Mouse (Mus musculus) ES-Bruce4 (cell line): Measurements from ENCODE around the gene Ncor2. TPM values are rescaled to one million over a fixed set of nuclear protein-coding genes. Genes with fewer than 3 reads are reported as not detected.

Experiments used
- H3K27ac ChIP-seq: 2 replicates; pipeline ENCODE4 v1.5.1; 2012; ENCODE audit warnings: low read length, inconsistent platforms; ENCODE audit not compliant: insufficient read depth
- H3K27me3 ChIP-seq: 2 replicates; pipeline ENCODE4 v1.6.1; 2012; ENCODE audit warnings: mild to moderate bottlenecking, low read length, inconsistent platforms; ENCODE audit not compliant: control insufficient read depth, poor library complexity, insufficient read depth, severe bottlenecking
- H3K36me3 ChIP-seq: 2 replicates; pipeline ENCODE4 v1.6.1; 2012; ENCODE audit warnings: inconsistent platforms, mild to moderate bottlenecking, low read length, moderate library complexity; ENCODE audit not compliant: control insufficient read depth, poor library complexity, insufficient read depth, severe bottlenecking
- H3K4me1 ChIP-seq: one replicate; pipeline ENCODE4 v1.8.1; 2011; ENCODE audit warnings: low read length; ENCODE audit not compliant: control insufficient read depth, insufficient read depth
- H3K4me3 ChIP-seq: 2 replicates; pipeline ENCODE4 v1.5.1; 2011; ENCODE audit warnings: low read depth, mild to moderate bottlenecking, low read length
- H3K9ac ChIP-seq: 2 replicates; pipeline ENCODE4 v1.6.1; 2012; ENCODE audit warnings: low read depth, mild to moderate bottlenecking, inconsistent platforms; ENCODE audit not compliant: poor library complexity, severe bottlenecking
- H3K9me3 ChIP-seq: replicated peaks from 2 replicates; pipeline ENCODE4 v1.6.1; 2012; ENCODE audit warnings: mild to moderate bottlenecking, low read length, inconsistent platforms; ENCODE audit not compliant: control insufficient read depth, poor library complexity, insufficient read depth, severe bottlenecking
- CTCF ChIP-seq: IDR thresholded peaks from one replicate; pipeline ENCODE4 v1.8.1; 2011; ENCODE audit warnings: low read depth, low read length
- EP300 ChIP-seq: IDR thresholded peaks from 2 replicates; pipeline ENCODE4 v1.6.1; 2011; ENCODE audit warnings: low read depth, low read length; ENCODE audit not compliant: insufficient read depth
- POLR2A ChIP-seq: IDR thresholded peaks from one replicate; pipeline ENCODE4 v1.8.1; 2011; ENCODE audit warnings: low read length; ENCODE audit not compliant: insufficient read depth
- polyA plus RNA-seq: library from polyadenylated mRNA; stranded (reverse); fragments of >200 nt; gene quantifications from 2 replicates; pipeline ENCODE4 v1.2.4, GENCODE M21; 2011; ENCODE audit warnings: low read depth; ENCODE audit not compliant: missing spikeins, insufficient read depth, insufficient read length

Ncor2 gene
- polyA plus RNA-seq, 1 experiment, result 57.5 TPM

GRCm38 (mm10) chr5:125178171-125179006 is 630 bp downstream of the Ncor2 start:
- no peak for TF ChIP-seq EP300
- TF ChIP-seq POLR2A, result no peak
- TF ChIP-seq CTCF, result no peak
- no peaks in the 10 kb centered on the region for H3K9me3 ChIP-seq
- H3K4me3 ChIP-seq, result peak overlapping the region; percentile 85
- no peaks in the 10 kb centered on the region for H3K36me3 ChIP-seq
- H3K4me1 ChIP-seq, result peaks cover 9% of the 10 kb centered on the region
- H3K27me3 ChIP-seq, result no peaks in the 10 kb centered on the region
- H3K9ac ChIP-seq, result peak overlapping the region; percentile 90
- H3K27ac ChIP-seq, result no peak overlapping the region

DNA sequence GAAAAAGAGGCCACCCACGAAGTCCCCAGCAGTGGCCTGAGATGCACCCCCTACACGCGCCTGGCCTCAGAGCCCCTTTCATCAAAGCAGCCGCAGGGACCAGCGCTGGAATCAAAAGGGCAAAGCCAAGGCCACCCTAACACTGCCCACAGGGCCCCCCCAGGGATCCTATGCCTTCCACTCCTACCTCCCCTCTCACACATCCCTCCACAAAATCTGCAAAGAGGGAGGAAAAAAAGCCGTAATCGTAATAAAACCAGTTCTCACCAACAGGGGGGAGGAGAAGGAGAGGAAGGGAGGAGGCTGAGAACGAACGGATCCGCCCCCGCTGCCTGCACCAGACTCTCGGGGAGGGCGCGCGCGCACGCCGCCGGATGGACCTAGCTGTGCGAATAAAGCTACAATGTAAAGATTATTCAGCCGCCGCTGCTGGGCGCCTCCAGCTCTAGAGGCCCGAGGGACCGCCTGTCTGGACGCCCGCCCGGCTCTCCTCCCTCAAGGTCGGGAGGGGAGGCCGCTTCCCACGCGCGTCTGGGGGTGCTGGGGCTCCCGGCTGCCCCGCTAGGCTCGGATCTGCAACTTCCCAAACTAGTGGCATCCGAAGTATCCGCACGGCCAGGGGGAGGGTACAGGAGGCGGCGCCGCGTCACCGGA is 1.4 kb downstream of the Ncor2 start:
- no peak overlapping the region for H3K27ac ChIP-seq
- peaks cover 12% of the 10 kb centered on the region for H3K4me1 ChIP-seq
- H3K27me3 ChIP-seq, result no peaks in the 10 kb centered on the region
- TF ChIP-seq EP300, result 0 out of 2 replicates have a peak, but pooled peaks have one; percentile 3
- no peak for TF ChIP-seq CTCF
- H3K36me3 ChIP-seq, result no peaks in the 10 kb centered on the region
- peak overlapping the region; percentile 85 for H3K4me3 ChIP-seq
- no peaks in the 10 kb centered on the region for H3K9me3 ChIP-seq
- H3K9ac ChIP-seq, result peak overlapping the region; percentile 90

DNA sequence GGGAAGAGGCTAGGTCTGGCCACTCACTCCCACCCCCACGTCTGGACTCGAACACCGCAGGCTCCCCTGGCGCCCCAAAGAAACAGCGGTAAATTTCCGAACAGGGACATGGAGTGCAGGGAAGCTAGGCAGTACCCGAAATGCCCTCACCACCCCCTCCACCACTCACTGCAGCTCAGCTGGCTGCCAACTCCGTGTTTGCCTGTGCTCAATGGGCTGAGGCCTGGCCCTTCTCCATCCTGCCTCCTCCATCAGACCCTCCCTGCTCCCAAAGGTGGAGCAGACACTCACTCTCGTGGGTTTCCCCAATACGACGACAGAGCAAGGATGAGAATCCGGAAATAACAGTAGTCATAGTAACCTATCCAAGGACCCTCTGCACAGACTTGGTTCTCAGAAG is 2.2 kb downstream of the Ncor2 start:
- H3K36me3 ChIP-seq, result no peaks in the 10 kb centered on the region
- peaks cover 12% of the 10 kb centered on the region for H3K4me1 ChIP-seq
- H3K9ac ChIP-seq, result peak overlapping the region; percentile 90
- H3K27ac ChIP-seq, result no peak overlapping the region
- TF ChIP-seq POLR2A, result no peak
- TF ChIP-seq EP300, result no peak
- no peak for TF ChIP-seq CTCF
- no peaks in the 10 kb centered on the region for H3K9me3 ChIP-seq
- no peaks in the 10 kb centered on the region for H3K27me3 ChIP-seq
- H3K4me3 ChIP-seq, result 0 out of 2 replicates have a peak overlapping the region, but pooled peaks have one; percentile 85

DNA sequence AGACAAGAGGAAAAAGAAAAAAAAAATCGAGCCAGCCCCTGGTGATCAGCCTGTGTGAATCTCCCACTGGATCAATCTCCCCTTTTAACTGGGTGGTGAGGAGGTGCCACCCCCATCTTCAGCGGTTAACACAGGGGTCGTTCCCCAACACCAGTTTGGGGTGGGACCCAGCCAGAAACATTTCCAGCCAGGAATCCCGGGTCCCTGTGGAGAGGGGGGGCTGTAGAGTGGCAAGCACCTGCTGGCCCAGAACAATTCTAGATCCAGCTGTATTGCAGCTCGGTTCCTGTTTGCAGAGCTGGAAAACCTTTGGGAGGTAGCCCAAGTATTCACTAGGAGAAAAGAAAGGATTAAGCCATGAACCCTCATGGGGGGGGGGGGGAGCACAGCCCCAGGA is 2.7 kb downstream of the Ncor2 start:
- Histone ChIP-seq H3K4me1 (peaks cover 12% of the 10 kb centered on the region), H3K36me3 (no peaks in the 10 kb centered on the region), H3K9ac (no peak overlapping the region), H3K27me3 (no peaks in the 10 kb centered on the region), H3K27ac (no peak overlapping the region), H3K9me3 (no peaks in the 10 kb centered on the region), H3K4me3 (no peak overlapping the region)
- no peak for TF ChIP-seq EP300
- no peak for TF ChIP-seq POLR2A
- TF ChIP-seq CTCF, result no peak

DNA sequence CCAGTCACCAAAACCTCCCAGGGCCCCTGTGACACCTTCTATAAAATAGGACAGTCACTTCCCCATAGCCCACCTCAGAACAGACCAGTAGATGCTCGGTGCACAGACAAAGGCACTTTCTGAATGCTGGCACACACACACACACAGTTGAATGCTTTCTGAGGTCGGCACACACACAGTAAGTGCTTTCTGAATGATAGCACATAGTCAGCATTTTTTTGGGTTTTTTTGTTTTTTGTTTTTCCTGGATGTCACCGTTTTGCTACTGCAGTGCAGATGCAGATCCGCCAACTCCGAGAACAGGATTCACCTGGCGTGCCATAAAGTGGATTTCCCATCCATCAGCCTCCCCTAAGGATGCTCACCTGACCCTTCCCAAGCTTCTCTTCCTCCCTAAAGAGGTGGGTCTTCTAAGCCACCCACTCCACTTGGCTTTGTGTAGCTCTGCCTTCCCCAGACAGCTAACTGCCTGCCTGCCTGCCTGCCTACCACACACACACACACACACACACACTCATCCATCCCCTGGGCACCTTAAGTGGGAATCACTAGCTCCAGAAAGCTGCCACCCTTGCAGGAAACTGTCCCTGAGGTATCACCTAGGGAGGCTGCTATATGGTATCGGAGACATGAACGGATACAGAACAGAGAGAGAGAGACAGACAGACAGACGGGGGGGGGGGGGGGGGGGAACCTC is 3.2 kb downstream of the Ncor2 start:
- H3K9ac ChIP-seq, result no peak overlapping the region
- H3K4me3 ChIP-seq, result no peak overlapping the region

More for the DNA sequence above, 3.2 kb downstream of the Ncor2 start:
- TF ChIP-seq CTCF, result no peak
- no peak for TF ChIP-seq EP300
- TF ChIP-seq POLR2A, result no peak
- peaks cover 12% of the 10 kb centered on the region for H3K4me1 ChIP-seq
- no peaks in the 10 kb centered on the region for H3K27me3 ChIP-seq
- no peak overlapping the region for H3K27ac ChIP-seq
- no peaks in the 10 kb centered on the region for H3K36me3 ChIP-seq
- no peaks in the 10 kb centered on the region for H3K9me3 ChIP-seq
